Mouse (Mus musculus): Measurements from ENCODE around the gene Pdgfra.

- no peak for TF ChIP-seq CTCF (IDR thresholded peaks at IDR 0.05; ENCODE audit: low read depth, low read length)
- TF ChIP-seq EP300 (IDR thresholded peaks at IDR 0.05; ENCODE audit: insufficient read depth, low read depth, low read length) = no peak
Observed at GRCm38 (mm10) chr5:75222491-75223265, 70.6 kb downstream of the Pdgfra start.

Data from ES-Bruce4 (cell line).